Mouse (Mus musculus) heart, postnatal 0 days (tissue): ENCODE measurements around the gene Cpz.

Source experiments
- CTCF ChIP-seq: IDR thresholded peaks from 2 replicates; pipeline ENCODE4 v1.5.1; 2016; ENCODE audit warnings: antibody characterized with exemption, control low read depth, low read depth
- EP300 ChIP-seq: IDR thresholded peaks from 2 replicates; pipeline ENCODE4 v1.6.1; 2016; ENCODE audit warnings: antibody characterized with exemption, low read depth

GRCm38 (mm10) chr5:35470885-35471528 lies 54.5 kb downstream of the Cpz start:
- no peak for TF ChIP-seq CTCF
- no peak for TF ChIP-seq EP300
